Comparison of ENCODE assay signal across 16 mouse cellular contexts in genomic region chr6:56904330-56904729, GRCm38 (mm10). TPM values are rescaled to one million over a fixed set of nuclear protein-coding genes. Genes with fewer than 3 reads are reported as not detected.
DNase-seq lines count a peak whose midpoint lies in the region; ATAC-seq and TF ChIP-seq lines count a peak whose summit lies in the region.
"Had no signal": no experiment of that assay in that cellular context is flagged by ENCODE, and none has a peak within 500 bp of the region (broad histone marks: within the 10 kb centered on the region; RNA-seq: fewer than 3 reads in every experiment).

No protein-coding gene starts in this region.

- H3K9me3 ChIP-seq in heart, postnatal 0 days (replicated peaks; ENCODE audit: control insufficient read depth, low read length) = no peaks in the 10 kb centered on the region
- H3K9me3 ChIP-seq in MEL (replicated peaks; ENCODE audit: insufficient read depth, low read length) = no peaks in the 10 kb centered on the region
- no peaks in the 10 kb centered on the region for H3K9me3 ChIP-seq in liver, embryonic 14.5 days (ENCODE audit: control insufficient read depth, low read length)
- H3K9me3 ChIP-seq: embryonic facial prominence, embryonic 13.5 days; G1E; limb, embryonic 13.5 days had no signal

- WGBS in heart, postnatal 0 days = 34% methylated on average over 1 of the region's 1 CpGs
- WGBS in liver, embryonic 14.5 days (ENCODE audit: insufficient replicate concordance) = 94% methylated on average over 1 of the region's 1 CpGs

- peak; percentile 66 for ATAC-seq in frontal cortex, adult (ENCODE audit: low TSS enrichment)
- no peak for ATAC-seq in heart, postnatal 0 days (ENCODE audit: insufficient read depth, low read depth)
- ATAC-seq in liver, embryonic 14.5 days (ENCODE audit: insufficient read depth) = no peak

- TF ChIP-seq EP300 in heart, postnatal 0 days (IDR thresholded peaks at IDR 0.05; ENCODE audit: low read depth) = no peak
- no peak for TF ChIP-seq EP300 in MEL (IDR thresholded peaks at IDR 0.05; ENCODE audit: low read depth in 1 of 2, low read length in 2 of 2)
- no peak for TF ChIP-seq EP300 in liver, embryonic 14.5 days (IDR thresholded peaks at IDR 0.05; ENCODE audit: low read depth)

- H3K4me1 ChIP-seq in heart, postnatal 0 days (ENCODE audit: control insufficient read depth, insufficient read depth) = peaks cover 20% of the 10 kb centered on the region
- peaks cover 18 to 29% of the 10 kb centered on the region in 2 experiments for H3K4me1 ChIP-seq in MEL (ENCODE audit: control insufficient read depth in 1 of 2, insufficient read depth in 2 of 2, low read length in 2 of 2)
- H3K4me1 ChIP-seq in liver, embryonic 14.5 days (replicated peaks; ENCODE audit: control insufficient read depth in 2 of 2, insufficient read depth in 2 of 2, low read length in 1 of 2) = peaks cover 71 to 94% of the 10 kb centered on the region in 2 experiments

- H3K27me3 ChIP-seq in heart, postnatal 0 days (ENCODE audit: control insufficient read depth, insufficient read depth, low read length) = no peaks in the 10 kb centered on the region
- H3K27me3 ChIP-seq in MEL (ENCODE audit: control insufficient read depth in 1 of 2, insufficient read depth in 2 of 2, low read length in 2 of 2) = no peaks in the 10 kb centered on the region
- H3K27me3 ChIP-seq in liver, embryonic 14.5 days (ENCODE audit: control insufficient read depth, insufficient read depth, low read length) = no peaks in the 10 kb centered on the region
- H3K27me3 ChIP-seq: embryonic facial prominence, embryonic 13.5 days; limb, embryonic 13.5 days had no signal

- peak overlapping the region; percentile 39 for H3K4me2 ChIP-seq in heart, postnatal 0 days (ENCODE audit: low read depth, low read length)
- peak overlapping the region; percentile 93 for H3K4me2 ChIP-seq in liver, embryonic 14.5 days (ENCODE audit: low read depth)
- H3K4me2 ChIP-seq: embryonic facial prominence, embryonic 13.5 days; limb, embryonic 13.5 days; midbrain, embryonic 11.5 days had no signal

- H3K79me2 ChIP-seq in MEL (ENCODE audit: control insufficient read depth, insufficient read depth, low read length, poor library complexity) = peaks cover 59% of the 10 kb centered on the region

- TF ChIP-seq RAD21 in MEL (IDR thresholded peaks at IDR 0.05; ENCODE audit: low read depth, low read length) = no peak

- TF ChIP-seq POLR2A in MEL (IDR thresholded peaks at IDR 0.05; ENCODE audit: control insufficient read depth in 1 of 2, insufficient read depth in 1 of 2, low read depth in 1 of 2, low read length in 2 of 2, poor library complexity in 1 of 2) = no peak

- no peak for TF ChIP-seq CTCF in heart, postnatal 0 days (IDR thresholded peaks at IDR 0.05; ENCODE audit: low read depth)
- TF ChIP-seq CTCF in MEL (IDR thresholded peaks at IDR 0.05 in 2 of 3, conservative IDR thresholded peaks at IDR 0.05 in 1 of 3; ENCODE audit: control insufficient read depth in 1 of 3, insufficient read depth in 1 of 3, low read depth in 2 of 3, low read length in 3 of 3, poor library complexity in 1 of 3, severe bottlenecking in 1 of 3) = no peak
- TF ChIP-seq CTCF in liver, embryonic 14.5 days (IDR thresholded peaks at IDR 0.05; ENCODE audit: low read depth) = no peak

- H3K36me3 ChIP-seq in heart, postnatal 0 days (replicated peaks; ENCODE audit: control insufficient read depth, insufficient read depth, low read length) = no peaks in the 10 kb centered on the region
- H3K36me3 ChIP-seq in MEL (ENCODE audit: control insufficient read depth in 1 of 2, insufficient read depth in 2 of 2, low read length in 2 of 2) = peaks cover 0 to 60% of the 10 kb centered on the region in 2 experiments; a peak in 3 of 4 replicates
- peaks cover 11% of the 10 kb centered on the region for H3K36me3 ChIP-seq in liver, embryonic 14.5 days (replicated peaks; ENCODE audit: control insufficient read depth, insufficient read depth, low read depth)
- H3K36me3 ChIP-seq: embryonic facial prominence, embryonic 13.5 days; limb, embryonic 13.5 days had no signal

- DNase-seq in frontal cortex, postnatal 10 days (ENCODE audit: low spot score in 2 of 2) = no peak
- no peak for DNase-seq in heart, postnatal 0 days (ENCODE audit: low spot score)
- no peak for DNase-seq in heart, postnatal 4 days
- DNase-seq in MEL (ENCODE audit: low read depth, low spot score) = no peak
- DNase-seq in liver, embryonic 14.5 days (ENCODE audit: low read depth in 3 of 3, low spot score in 3 of 3) = no peak
- no peak for DNase-seq in testis, postnatal 14 days (ENCODE audit: low spot score)
- no peak for DNase-seq in layer of hippocampus, adult 9-11 months
- DNase-seq: cerebellum, adult 11-12 months; lung, postnatal 14 days; right cerebral cortex, postnatal 25 days had no signal

- no peak overlapping the region for H3K4me3 ChIP-seq in heart, postnatal 0 days (ENCODE audit: low read depth, low read length)
- no peak overlapping the region for H3K4me3 ChIP-seq in MEL (ENCODE audit: control insufficient read depth in 1 of 2, insufficient read depth in 1 of 2, low read depth in 2 of 2, low read length in 2 of 2)
- no peak overlapping the region for H3K4me3 ChIP-seq in liver, embryonic 14.5 days (ENCODE audit: insufficient read depth in 1 of 2, low read depth in 2 of 2, low read length in 2 of 2)
- H3K4me3 ChIP-seq: embryonic facial prominence, embryonic 13.5 days; limb, embryonic 13.5 days had no signal

- peak overlapping the region; percentile 72 for H3K27ac ChIP-seq in heart, postnatal 0 days (ENCODE audit: low read depth)
- peak overlapping the region; percentile 37 for H3K27ac ChIP-seq in MEL (ENCODE audit: control insufficient read depth, low read depth, low read length)
- peak overlapping the region; percentile 91 for H3K27ac ChIP-seq in liver, embryonic 14.5 days
- H3K27ac ChIP-seq: embryonic facial prominence, embryonic 13.5 days; limb, embryonic 13.5 days had no signal

- peak overlapping the region; percentile 27; the same call in 1 of the 2 replicates for H3K9ac ChIP-seq in heart, postnatal 0 days (replicated peaks; ENCODE audit: low read depth, low read length)
- no peak overlapping the region for H3K9ac ChIP-seq in MEL (ENCODE audit: control insufficient read depth, low read depth, low read length, poor library complexity, severe bottlenecking)
- peak overlapping the region; percentile 42 for H3K9ac ChIP-seq in liver, embryonic 14.5 days (replicated peaks)
- H3K9ac ChIP-seq: embryonic facial prominence, embryonic 13.5 days; limb, embryonic 13.5 days had no signal

TF ChIP-seq in MEL, 35 proteins besides CTCF, POLR2A, EP300 and RAD21:
- TF ChIP-seq ZKSCAN1 (IDR thresholded peaks at IDR 0.05; ENCODE audit: low read depth, low read length) = no peak
- TF ChIP-seq MYC (IDR thresholded peaks at IDR 0.05; ENCODE audit: low read depth, low read length) = no peak
- TF ChIP-seq ELF1 (IDR thresholded peaks at IDR 0.05; ENCODE audit: low read depth, low read length) = no peak
- TF ChIP-seq ZNF384 (IDR thresholded peaks at IDR 0.05; ENCODE audit: low read depth, low read length) = peak; percentile 42; the same call in 1 of the 2 replicates
- TF ChIP-seq ZC3H11A (IDR thresholded peaks at IDR 0.05; ENCODE audit: low read depth, low read length) = no peak
TF ChIP-seq in MEL: peak in this region for 1.

RNA-seq across cellular contexts. Expression of gene Nt5c3, which starts 19.4 kb away (rescaled TPM):
- total RNA-seq in heart, postnatal 0 days (2014; rRNA removed; ENCODE audit: low replicate concordance) = 65.3 and 74.0 TPM in 2 replicates
- 95.9 and 108 TPM in 2 replicates for polyA plus RNA-seq in heart, postnatal 0 days (2015; fragmentation: Nextera tagmentation; extraction: Ambion mirVana)
- total RNA-seq in heart, postnatal 4 days (2021) = 10 to 100 TPM; 44.1 to 46.9 TPM
- total RNA-seq in MEL (2012; rRNA removed) = 59.2 and 65.0 TPM in 2 replicates
- 10 to 100 TPM in 1 of 2 experiments, not detected in 1; 71.1 TPM for polyA plus RNA-seq in MEL (2012; ENCODE audit: insufficient read depth in 1 of 2, insufficient read length in 2 of 2, low read depth in 1 of 2, low replicate concordance in 2 of 2, missing spikeins in 1 of 2)
- 55.6 and 84.0 TPM in 2 replicates for polyA plus RNA-seq in liver, embryonic 14.5 days (2012; rRNA removed)
- polyA plus RNA-seq in liver, embryonic 14.5 days (2014; fragmentation: Nextera tagmentation; extraction: Ambion mirVana) = 255 and 257 TPM in 2 replicates

RNA-seq across cellular contexts. Expression of gene Vmn1r4, which starts 19.5 kb away (rescaled TPM):
- total RNA-seq in heart, postnatal 0 days (2014; rRNA removed; ENCODE audit: low replicate concordance) = not detected in 2 replicates
- 0.07 and 0.19 TPM in 2 replicates for polyA plus RNA-seq in heart, postnatal 0 days (2015; fragmentation: Nextera tagmentation; extraction: Ambion mirVana)
- under 1 TPM in 1 of 2 experiments, not detected in 1; 0.12 TPM for total RNA-seq in heart, postnatal 4 days (2021)
- 0.26 and 0.27 TPM in 2 replicates for total RNA-seq in MEL (2012; rRNA removed)
- under 1 TPM in 1 of 2 experiments, not detected in 1; 0.21 TPM for polyA plus RNA-seq in MEL (2012; ENCODE audit: insufficient read depth in 1 of 2, insufficient read length in 2 of 2, low read depth in 1 of 2, low replicate concordance in 2 of 2, missing spikeins in 1 of 2)
- polyA plus RNA-seq in liver, embryonic 14.5 days (2012; rRNA removed) = 0.10 and 0.13 TPM in 2 replicates
- 0.11 and 0.28 TPM in 2 replicates for polyA plus RNA-seq in liver, embryonic 14.5 days (2014; fragmentation: Nextera tagmentation; extraction: Ambion mirVana)
- polyA plus RNA-seq: G1E; large intestine, adult 2 months had no signal

Comparison
In these comparisons a context has a peak if more than half of its experiments do, and no peak if none do; other contexts are left out.
1. H3K27ac ChIP-seq: peak in every context shown above with its lines; median percentile 91 in liver, embryonic 14.5 days; 72 in heart, postnatal 0 days; 37 in MEL.